Mouse (Mus musculus) neural tube, embryonic 13.5 days (tissue): ENCODE results near the gene Trim61. TPM values are rescaled to one million over a fixed set of nuclear protein-coding genes. Genes with fewer than 3 reads are reported as not detected.
"Not testable (repeated sequence)": the region's sequence is repeated elsewhere in the genome, so short reads cannot be mapped to it uniquely, and the experiment has no call there.

ENCODE experiments used
- ATAC-seq: fragments of 200-750 bp; cut with Nextera tagmentation; 2 replicates; pipeline ENCODE4 v1.8.0; 2017; ENCODE audit warnings: low read depth, mild to moderate bottlenecking, moderate TSS enrichment, moderate library complexity
- H3K27ac ChIP-seq: fragments of 300-500 bp; sonication (generic); replicated peaks from 2 replicates; pipeline ENCODE4 v1.5.1; 2015; ENCODE audit warnings: moderate library complexity, mild to moderate bottlenecking, inconsistent platforms
- H3K27me3 ChIP-seq: fragments of 300-500 bp; sonication (generic); 2 replicates; pipeline ENCODE4 v1.6.1; 2015; ENCODE audit warnings: mild to moderate bottlenecking, inconsistent platforms
- H3K36me3 ChIP-seq: fragments of 300-500 bp; sonication (generic); 2 replicates; pipeline ENCODE4 v1.6.1; 2015; ENCODE audit warnings: mild to moderate bottlenecking, inconsistent platforms
- H3K4me1 ChIP-seq: fragments of 300-500 bp; sonication (generic); replicated peaks from 2 replicates; pipeline ENCODE4 v1.6.1; 2015; ENCODE audit warnings: inconsistent platforms
- H3K4me2 ChIP-seq: fragments of 300-500 bp; sonication (generic); 2 replicates; pipeline ENCODE4 v1.6.1; 2015; ENCODE audit warnings: inconsistent platforms, mild to moderate bottlenecking, moderate library complexity
- H3K4me3 ChIP-seq: fragments of 300-500 bp; sonication (generic); 2 replicates; pipeline ENCODE4 v1.5.1; 2015; ENCODE audit warnings: mild to moderate bottlenecking, inconsistent platforms
- H3K9ac ChIP-seq: fragments of 300-500 bp; sonication (generic); 2 replicates; pipeline ENCODE4 v1.6.1; 2015; ENCODE audit warnings: moderate library complexity, mild to moderate bottlenecking, inconsistent platforms
- H3K9me3 ChIP-seq: fragments of 300-500 bp; sonication (generic); 2 replicates; pipeline ENCODE4 v1.6.1; 2016; ENCODE audit warnings: inconsistent platforms
- WGBS: fragments of 180-500 bp; shearing (Covaris S2); methylation state at CpG from one replicate; pipeline ENCODE4 v1.1.7; 2015; 5-methylcytosine and 5-hydroxymethylcytosine counted together
- polyA plus RNA-seq: library from polyadenylated mRNA; unstranded; fragments of >200 nt; fragmentation: Nextera tagmentation; extraction: Ambion mirVana; gene quantifications from 2 replicates; pipeline ENCODE4 v1.2.1, GENCODE M21; 2015

The Trim61 gene
- polyA plus RNA-seq, 1 experiment from 2014 or later, result not detected

DNA sequence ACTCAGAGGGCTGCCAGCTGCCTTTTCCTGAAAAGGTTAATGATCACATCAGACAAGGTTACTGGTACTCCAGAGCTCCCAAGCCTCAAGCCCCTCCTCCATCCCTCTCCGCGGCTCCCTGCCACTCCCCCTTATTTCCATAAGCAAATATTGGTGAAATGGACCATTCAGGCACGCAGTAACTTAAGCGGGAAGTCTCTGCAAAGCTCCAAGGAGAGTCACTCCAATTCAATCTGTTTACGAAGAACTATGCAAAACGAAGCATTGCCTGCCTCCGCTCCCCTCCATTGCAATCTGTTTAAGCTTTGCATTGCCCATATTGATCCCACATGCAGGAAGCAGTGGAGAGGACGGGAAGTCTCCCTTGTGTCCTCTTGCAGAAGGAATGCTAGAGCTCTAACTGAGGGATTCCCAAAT, 18.8 kb upstream of the Trim61 start, which contains the start of gene Apela:
Gene Apela (minus strand): TSS at position 220 of the 417 bp plus-strand sequence.
- peak; percentile 70 for ATAC-seq
- peak within 1 kb of the TSS; percentile 49; the same call in 1 of the 2 replicates for H3K9ac ChIP-seq

DNA sequence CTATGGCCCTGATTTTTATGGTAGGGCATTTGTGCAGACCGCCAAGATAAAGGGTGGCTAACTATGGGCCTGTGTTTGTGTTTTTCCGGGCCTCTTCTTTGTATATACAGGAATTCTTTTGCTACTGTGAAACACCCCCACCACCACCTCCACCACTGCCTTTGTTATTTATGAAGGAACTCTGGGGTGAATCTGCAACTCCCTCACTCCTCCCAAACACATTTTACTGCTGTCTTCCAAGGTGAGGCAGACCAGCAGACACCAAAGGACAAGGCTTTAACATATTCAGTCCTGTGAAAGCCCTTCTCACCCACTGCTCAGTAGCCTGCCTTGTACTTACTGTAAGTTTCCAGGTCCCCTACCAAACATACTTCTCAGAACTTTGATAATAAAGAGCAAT, 15.8 kb upstream of the Trim61 start:
- Histone ChIP-seq H3K27me3 (no peaks in the 10 kb centered on the region), H3K36me3 (no peaks in the 10 kb centered on the region), H3K4me1 (peaks cover 37% of the 10 kb centered on the region), H3K4me2 (no peak overlapping the region), H3K9ac (no peak overlapping the region), H3K9me3 (no peaks in the 10 kb centered on the region), H3K27ac (no peak overlapping the region), H3K4me3 (no peak overlapping the region)
- ATAC-seq, result no peak
- 9% methylated on average over 2 of the region's 2 CpGs for WGBS

More for the DNA sequence above, 18.8 kb upstream of the Trim61 start, which contains the start of gene Apela:
- H3K4me3 ChIP-seq, result peak within 1 kb of the TSS; percentile 34
- H3K4me2 ChIP-seq, result peak within 1 kb of the TSS; percentile 59
- no peaks in the 10 kb centered on the region for H3K27me3 ChIP-seq
- no peak within 1 kb of the TSS for H3K27ac ChIP-seq
- no peaks in the 10 kb centered on the region for H3K9me3 ChIP-seq
- under 1% methylated on average over 8 of the region's 8 CpGs for WGBS
- no peaks in the 10 kb centered on the region for H3K36me3 ChIP-seq
- peaks cover 37% of the 10 kb centered on the region for H3K4me1 ChIP-seq

DNA sequence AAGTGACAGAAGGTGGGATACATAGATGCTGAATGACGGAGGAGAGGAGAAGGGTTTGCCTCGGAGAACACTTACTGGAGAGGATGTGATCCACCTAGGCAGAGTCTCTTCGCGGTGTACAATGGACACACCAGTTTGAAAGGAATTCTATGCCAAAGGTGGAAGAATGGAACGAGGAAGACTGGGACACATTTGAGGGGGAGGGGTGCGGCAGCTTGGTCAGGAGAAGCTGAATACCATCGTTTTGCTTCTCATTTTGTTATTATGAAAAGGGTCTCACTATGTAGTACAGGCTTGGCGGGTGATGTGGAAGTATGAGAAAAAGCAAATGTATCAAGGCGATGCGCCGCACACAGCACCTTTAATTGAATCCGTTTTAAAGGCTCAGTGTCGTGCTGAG, 14.7 kb upstream of the Trim61 start:
- Histone ChIP-seq H3K9ac (no peak overlapping the region), H3K36me3 (no peaks in the 10 kb centered on the region), H3K27me3 (no peaks in the 10 kb centered on the region), H3K27ac (no peak overlapping the region), H3K9me3 (no peaks in the 10 kb centered on the region), H3K4me1 (peaks cover 37% of the 10 kb centered on the region), H3K4me2 (no peak overlapping the region), H3K4me3 (no peak overlapping the region)
- WGBS, result 82% methylated on average over 13 of the region's 13 CpGs
- ATAC-seq, result no peak

DNA sequence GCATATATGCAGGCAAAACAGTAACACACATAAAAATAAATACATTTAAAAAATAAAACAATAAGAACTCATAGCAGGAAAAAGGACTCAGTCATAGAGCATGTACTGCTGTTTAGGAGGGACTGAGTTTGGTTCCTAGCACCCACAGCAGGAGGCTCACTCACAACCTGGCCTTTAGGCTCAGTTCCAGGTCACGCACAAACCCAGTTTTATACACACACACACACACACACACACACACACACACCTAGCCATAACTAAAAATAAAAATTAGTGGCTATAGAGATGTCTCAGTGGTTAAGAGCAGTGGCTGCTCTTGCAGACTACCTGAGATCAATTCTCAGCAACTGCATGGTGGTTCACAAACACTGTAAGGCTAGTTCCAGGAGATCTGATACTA, 13.8 kb upstream of the Trim61 start:
- Histone ChIP-seq H3K4me3 (no peak overlapping the region), H3K9ac (no peak overlapping the region), H3K27me3 (no peaks in the 10 kb centered on the region), H3K9me3 (no peaks in the 10 kb centered on the region), H3K27ac (no peak overlapping the region), H3K36me3 (no peaks in the 10 kb centered on the region), H3K4me1 (peaks cover 32% of the 10 kb centered on the region), H3K4me2 (no peak overlapping the region)
- WGBS, result 87% methylated on average over 1 of the region's 1 CpGs
- ATAC-seq, result no peak

DNA sequence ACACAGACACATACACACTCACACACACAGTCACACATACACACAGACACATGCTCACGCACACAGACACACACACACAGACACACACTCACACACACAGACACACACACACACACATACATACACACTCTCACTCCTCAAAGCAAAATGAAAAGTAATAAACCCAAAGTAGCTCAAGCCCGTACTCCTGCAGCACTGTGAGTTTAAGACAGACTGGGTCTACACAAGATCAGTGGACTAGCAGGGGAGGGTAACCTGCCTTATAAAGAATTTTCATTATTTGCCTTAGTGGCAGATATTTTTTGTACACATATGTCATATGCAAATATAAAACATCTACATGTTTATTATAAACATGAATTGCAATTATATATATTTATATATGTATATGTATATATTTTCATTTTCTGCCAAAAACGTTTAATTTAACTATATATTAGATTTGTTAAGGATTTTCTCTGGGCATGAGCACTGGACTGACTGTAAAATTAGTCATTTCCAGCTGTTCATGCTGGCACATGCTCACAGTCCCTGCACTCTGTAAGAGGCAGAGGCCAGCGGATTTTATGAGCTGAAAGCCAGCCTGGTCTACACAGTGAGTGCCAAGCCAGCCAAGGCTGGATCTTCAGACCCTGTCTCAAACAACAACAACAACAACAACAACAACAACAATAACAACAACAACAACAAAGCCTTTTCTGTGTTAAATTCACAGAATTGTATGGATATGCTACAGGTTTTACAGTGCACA, 12.6 kb upstream of the Trim61 start:
- 79% methylated on average over 4 of the region's 4 CpGs for WGBS
- no peak for ATAC-seq
- H3K36me3 ChIP-seq, result no peaks in the 10 kb centered on the region
- H3K4me3 ChIP-seq, result no peak overlapping the region
- H3K27me3 ChIP-seq, result no peaks in the 10 kb centered on the region
- H3K4me2 ChIP-seq, result no peak overlapping the region
- no peak overlapping the region for H3K9ac ChIP-seq
- peaks cover 22% of the 10 kb centered on the region for H3K4me1 ChIP-seq
- H3K9me3 ChIP-seq, result no peaks in the 10 kb centered on the region
- H3K27ac ChIP-seq, result no peak overlapping the region

DNA sequence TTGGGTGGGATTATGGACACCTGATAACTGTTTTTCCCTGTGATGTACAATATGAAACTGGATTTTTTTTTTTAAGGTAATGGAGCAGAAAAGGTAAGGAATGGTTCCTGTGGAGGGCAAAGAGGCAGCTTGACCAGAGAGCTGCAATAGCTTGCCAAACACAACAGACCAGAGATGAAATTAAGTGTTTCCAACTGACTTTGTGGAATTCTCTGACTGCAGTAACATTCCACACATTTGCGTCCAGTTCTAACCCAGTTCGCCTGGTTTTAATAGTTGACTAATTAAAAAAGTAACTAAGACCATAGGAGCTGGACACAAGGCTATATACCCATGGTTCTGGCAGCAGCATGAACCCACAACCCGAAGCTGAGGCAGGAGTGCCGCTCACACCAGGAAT, 11.5 kb upstream of the Trim61 start:
- H3K4me2 ChIP-seq, result no peak overlapping the region
- no peak overlapping the region for H3K9ac ChIP-seq
- no peaks in the 10 kb centered on the region for H3K9me3 ChIP-seq
- H3K36me3 ChIP-seq, result no peaks in the 10 kb centered on the region
- H3K27me3 ChIP-seq, result no peaks in the 10 kb centered on the region
- peaks cover 13% of the 10 kb centered on the region; the same call in 1 of the 2 replicates for H3K4me1 ChIP-seq
- WGBS, result 87% methylated on average over 4 of the region's 4 CpGs
- H3K4me3 ChIP-seq, result no peak overlapping the region
- no peak overlapping the region for H3K27ac ChIP-seq
- ATAC-seq, result no peak

DNA sequence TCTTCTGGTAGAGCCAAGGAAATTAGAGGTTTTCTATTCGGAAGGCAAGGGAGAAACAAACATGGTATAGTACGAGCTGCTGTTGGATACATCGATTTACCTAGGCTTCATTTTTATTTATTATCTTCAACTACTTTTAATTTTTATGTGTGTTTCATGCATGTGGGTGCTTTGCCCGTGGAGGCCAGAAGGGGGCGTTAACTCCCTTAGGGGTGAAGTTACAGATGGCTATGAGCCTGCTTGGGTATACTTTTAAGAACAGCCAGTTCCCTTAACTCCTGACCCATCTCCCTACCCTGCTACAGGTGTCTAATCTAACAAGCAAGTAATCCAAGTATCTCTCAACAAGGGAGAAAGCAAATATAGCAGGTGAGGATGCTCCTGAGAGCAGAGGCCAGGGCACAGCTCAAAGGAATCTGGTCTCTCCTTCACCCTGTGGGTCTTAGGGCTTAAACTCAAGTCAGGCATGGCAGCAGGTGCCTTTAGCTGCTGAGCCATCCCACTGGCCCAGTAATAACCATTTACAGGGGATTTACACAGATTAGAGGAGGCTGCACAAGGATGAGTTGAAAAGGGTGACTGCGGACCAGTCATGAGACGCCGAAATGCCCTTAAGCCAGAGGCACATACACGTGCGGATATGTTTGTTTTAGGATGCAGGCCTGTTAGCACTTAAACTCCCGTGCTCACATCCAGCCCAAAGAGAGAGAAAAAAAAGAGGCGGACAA, 10.8 kb upstream of the Trim61 start:
- no peak overlapping the region for H3K4me3 ChIP-seq
- no peaks in the 10 kb centered on the region for H3K36me3 ChIP-seq
- WGBS, result 90% methylated on average over 12 of the region's 12 CpGs
- H3K27me3 ChIP-seq, result no peaks in the 10 kb centered on the region
- H3K4me1 ChIP-seq, result 0 out of 2 replicates have a peak, but pooled peaks cover 7% of the 10 kb centered on the region
- H3K9me3 ChIP-seq, result no peaks in the 10 kb centered on the region
- no peak overlapping the region for H3K27ac ChIP-seq
- H3K9ac ChIP-seq, result no peak overlapping the region
- no peak for ATAC-seq
- no peak overlapping the region for H3K4me2 ChIP-seq

DNA sequence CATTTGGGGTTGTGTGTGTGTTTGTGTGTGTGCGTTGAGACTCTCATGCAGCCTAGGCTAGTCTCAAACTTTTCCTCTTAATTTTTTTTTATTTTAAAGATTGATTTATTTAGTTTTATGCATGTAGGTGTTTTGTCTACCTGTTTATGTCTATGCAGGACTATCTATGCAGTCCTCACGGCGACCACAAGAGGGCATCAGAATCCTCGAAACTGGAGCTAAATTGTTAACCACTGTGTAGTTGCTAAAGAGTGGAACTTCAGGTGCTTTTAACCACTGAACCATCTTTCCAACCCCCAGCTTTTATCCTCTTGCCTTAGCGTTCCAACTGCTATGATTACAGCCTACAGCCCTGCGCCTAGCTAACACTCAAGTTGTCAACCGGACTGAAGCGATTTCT, 4.2 kb upstream of the Trim61 start:
- Histone ChIP-seq H3K9me3 (no peaks in the 10 kb centered on the region), H3K27me3 (no peaks in the 10 kb centered on the region), H3K4me3 (no peak overlapping the region), H3K4me2 (no peak overlapping the region), H3K27ac (no peak overlapping the region), H3K9ac (no peak overlapping the region), H3K36me3 (no peaks in the 10 kb centered on the region), H3K4me1 (no peaks in the 10 kb centered on the region)
- no peak for ATAC-seq
- WGBS, result 47% methylated on average over 8 of the region's 8 CpGs

DNA sequence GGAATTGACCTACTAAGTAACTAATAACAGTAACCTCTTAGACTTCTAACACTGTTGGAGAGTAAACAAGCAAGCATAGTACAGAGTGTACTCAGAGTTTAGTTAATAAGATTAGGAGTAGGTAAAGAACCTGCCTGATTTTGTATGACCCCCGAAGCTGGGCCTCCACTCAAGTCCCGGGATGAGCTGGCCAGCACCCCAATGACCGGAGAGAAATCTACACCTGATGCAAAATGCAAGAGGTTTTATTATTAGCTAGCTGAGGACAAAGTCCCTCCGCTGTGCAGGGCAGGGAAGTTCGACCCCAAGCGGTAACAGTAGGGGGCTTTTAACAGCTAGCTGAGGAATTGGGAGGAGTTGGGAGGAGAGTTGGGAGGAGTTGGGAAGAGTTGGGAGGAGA, 10.7 kb downstream of the Trim61 start:
- not testable (repeated sequence) for H3K36me3 ChIP-seq, H3K9me3 ChIP-seq, H3K27ac ChIP-seq, H3K4me1 ChIP-seq, H3K4me3 ChIP-seq, H3K27me3 ChIP-seq, ATAC-seq, H3K4me2 ChIP-seq, H3K9ac ChIP-seq
- 75% methylated on average over 6 of the region's 6 CpGs for WGBS

DNA sequence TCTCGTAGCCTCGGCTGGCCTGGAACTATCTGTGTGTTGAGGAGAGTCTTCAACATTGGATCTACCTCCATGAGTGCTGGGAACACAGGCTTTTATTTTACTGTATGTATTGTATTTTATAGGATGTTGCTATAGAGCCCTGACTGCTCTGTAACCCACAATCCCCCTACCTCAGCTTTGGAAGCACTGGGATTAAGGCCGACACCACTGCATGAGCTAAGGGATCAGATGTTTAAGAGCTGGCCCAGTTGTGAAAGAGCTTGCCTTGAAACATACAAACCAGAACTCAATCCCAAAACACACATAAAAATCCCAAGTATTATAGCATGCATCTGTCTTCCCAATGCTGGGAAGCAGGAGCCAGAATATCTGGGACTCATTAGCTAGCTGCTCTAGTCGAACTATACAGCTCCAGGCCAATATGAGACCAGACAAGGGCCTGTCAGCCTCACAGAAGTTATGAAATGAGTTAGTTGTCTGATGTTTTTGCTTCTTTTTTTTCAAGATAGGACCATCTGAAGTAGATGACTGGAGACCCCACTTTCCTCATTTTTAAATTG, 19.4 kb downstream of the Trim61 start:
- Histone ChIP-seq H3K4me3 (no peak overlapping the region), H3K27ac (no peak overlapping the region), H3K4me1 (no peaks in the 10 kb centered on the region), H3K9ac (no peak overlapping the region), H3K36me3 (no peaks in the 10 kb centered on the region), H3K4me2 (no peak overlapping the region), H3K9me3 (no peaks in the 10 kb centered on the region), H3K27me3 (no peaks in the 10 kb centered on the region)
- ATAC-seq, result no peak
- 85% methylated on average over 4 of the region's 4 CpGs for WGBS

DNA sequence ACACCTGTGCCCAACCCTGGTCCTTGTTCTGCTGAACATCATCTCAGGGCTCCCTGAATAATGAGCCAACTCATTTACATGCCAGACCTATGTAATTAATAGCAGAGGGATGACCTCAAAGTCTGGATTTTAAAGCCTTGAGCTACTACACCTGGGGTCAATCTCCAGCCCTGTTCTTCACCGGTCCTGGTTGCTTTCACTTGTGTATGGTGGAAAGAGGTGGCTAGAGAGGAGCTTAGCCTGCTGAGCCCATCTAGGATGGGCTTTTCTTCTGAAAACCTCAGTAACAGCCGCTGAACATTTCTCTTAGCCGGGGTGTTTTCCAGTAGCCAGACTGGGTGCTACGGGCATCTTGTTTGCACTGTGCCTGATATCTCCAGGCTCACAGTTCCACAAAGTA, 30.6 kb downstream of the Trim61 start, which contains the start of gene Trim75:
Gene Trim75 (minus strand): TSS at position 101 of the 400 bp plus-strand sequence.
- H3K4me2 ChIP-seq, result no peak within 1 kb of the TSS
- 94% methylated on average over 4 of the region's 4 CpGs for WGBS
- no peak for ATAC-seq
- H3K27ac ChIP-seq, result no peak within 1 kb of the TSS
- H3K4me3 ChIP-seq, result no peak within 1 kb of the TSS
- no peaks in the 10 kb centered on the region for H3K27me3 ChIP-seq
- no peaks in the 10 kb centered on the region for H3K36me3 ChIP-seq
- H3K9ac ChIP-seq, result no peak within 1 kb of the TSS
- no peaks in the 10 kb centered on the region for H3K4me1 ChIP-seq
- no peaks in the 10 kb centered on the region for H3K9me3 ChIP-seq

DNA sequence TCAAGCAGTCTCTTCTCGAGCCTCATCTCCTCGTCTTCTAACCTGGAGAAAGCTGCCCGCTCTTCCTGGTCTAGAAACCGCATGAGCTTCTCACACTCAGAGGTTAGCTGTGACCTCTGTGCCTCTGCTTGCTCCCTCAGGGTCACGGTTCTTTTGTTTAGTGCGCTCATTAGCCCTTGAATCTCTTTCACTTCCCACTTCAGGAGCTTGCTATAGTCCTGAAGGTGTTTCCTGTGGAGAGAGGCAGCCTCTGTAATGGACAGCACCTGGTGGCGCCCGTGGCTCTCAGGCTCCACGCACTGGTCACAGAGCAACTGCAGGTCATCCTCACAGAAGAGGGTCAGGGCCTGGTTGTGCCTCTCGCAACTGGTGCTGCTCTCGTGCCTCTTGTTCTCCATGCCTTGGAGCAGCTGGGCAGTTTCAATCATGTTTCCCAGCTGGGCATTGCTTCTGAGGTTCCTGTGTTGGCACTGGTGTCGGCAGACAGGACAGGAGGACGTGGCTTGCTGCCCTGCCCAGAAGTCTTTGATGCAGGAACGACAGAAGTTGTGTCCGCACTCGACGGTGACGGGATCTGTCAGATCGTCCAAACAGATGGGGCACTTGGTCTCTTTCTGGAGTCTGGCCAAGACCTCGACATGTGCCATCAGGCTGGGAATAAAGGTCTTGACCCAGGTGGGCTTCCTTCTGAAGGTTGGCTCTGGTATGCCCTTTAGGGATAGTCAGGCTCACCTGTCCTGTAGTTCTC, 35.0 kb downstream of the Trim61 start:
- no peak for ATAC-seq
- WGBS, result 80% methylated on average over 20 of the region's 20 CpGs
- Histone ChIP-seq H3K36me3 (no peaks in the 10 kb centered on the region), H3K27ac (no peak overlapping the region), H3K27me3 (no peaks in the 10 kb centered on the region), H3K4me2 (no peak overlapping the region), H3K4me1 (no peaks in the 10 kb centered on the region), H3K9me3 (no peaks in the 10 kb centered on the region), H3K9ac (no peak overlapping the region), H3K4me3 (no peak overlapping the region)
